Mouse (Mus musculus): Measurements from ENCODE around the gene BC067074. TPM values are rescaled to one million over a fixed set of nuclear protein-coding genes. Genes with fewer than 3 reads are reported as not detected.
"Not testable (repeated sequence)": the region's sequence is repeated elsewhere in the genome, so short reads cannot be mapped to it uniquely, and the experiment has no call there.

The BC067074 gene
- polyA plus RNA-seq (2012; fragmentation: generic; extraction: Trizol): 1.7 TPM

DNA sequence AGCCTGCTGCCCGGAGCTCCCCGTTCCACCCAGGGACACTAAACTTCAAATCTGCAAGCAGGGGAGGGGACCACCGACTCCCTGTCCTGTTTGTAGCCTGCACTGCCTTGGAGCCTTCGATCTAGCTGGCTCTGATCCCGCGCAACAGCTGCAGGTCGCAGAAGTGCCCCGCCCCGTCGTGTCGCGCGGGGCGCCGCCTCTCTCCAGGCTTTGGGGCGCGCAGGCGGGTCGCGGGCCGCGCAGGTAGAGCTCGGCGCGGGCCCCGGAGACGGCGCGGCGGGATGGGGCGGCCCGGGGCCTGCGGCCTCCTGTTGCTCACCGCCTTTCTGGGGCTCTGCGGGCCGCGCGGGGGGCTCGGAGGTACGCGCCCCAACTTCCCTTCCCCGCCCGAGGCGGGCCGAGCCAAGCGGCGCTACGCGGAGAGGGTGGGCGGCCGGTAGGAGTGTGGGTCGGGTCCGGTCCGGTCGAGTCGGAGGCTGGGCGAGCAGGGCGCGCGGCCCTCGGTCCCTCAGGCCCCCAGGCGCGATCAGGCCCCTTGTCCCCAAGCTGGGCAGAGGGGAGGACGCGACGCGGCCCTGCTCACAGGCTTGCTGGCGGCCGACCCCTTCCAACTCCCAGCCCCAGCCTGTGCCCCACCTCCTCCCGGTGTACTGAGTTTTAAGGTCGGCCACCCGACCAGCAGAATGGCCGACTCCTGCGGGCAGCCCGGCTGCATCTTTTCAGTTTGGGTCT is at the start of gene BC067074:
Gene BC067074, plus strand, starts transcription at position 185 of the 732 bp plus-strand sequence.
- peak within 1 kb of the TSS; percentile 60 for H3K4me2 ChIP-seq (ENCODE audit: low read depth)
- H3K27me3 ChIP-seq (ENCODE audit: control insufficient read depth, insufficient read depth, insufficient read length): no peaks in the 10 kb centered on the region
- no peak within 1 kb of the TSS for H3K4me3 ChIP-seq
- peak within 1 kb of the TSS; percentile 5 for H3ac ChIP-seq (ENCODE audit: control insufficient read depth, insufficient read length)
- H3K36me3 ChIP-seq (ENCODE audit: control insufficient read depth, insufficient read depth): no peaks in the 10 kb centered on the region
- no peaks in the 10 kb centered on the region for H3K79me2 ChIP-seq (ENCODE audit: control insufficient read depth, insufficient read depth)
- TF ChIP-seq MYOG (IDR thresholded peaks at IDR 0.05; ENCODE audit: control insufficient read depth in 1 of 3, insufficient read depth in 1 of 3, insufficient read length in 2 of 3, low read depth in 2 of 3) (peak in 2 of 3 experiments; percentile 85 to 92), TCF12 (IDR thresholded peaks at IDR 0.05; ENCODE audit: insufficient read depth, poor library complexity, severe bottlenecking) (no peak), REST (IDR thresholded peaks at IDR 0.05; ENCODE audit: insufficient read depth, insufficient read length) (no peak), MYOD1 (IDR thresholded peaks at IDR 0.05; ENCODE audit: control insufficient read depth in 1 of 3, insufficient read length in 2 of 3, low read depth in 2 of 3) (peak in 2 of 3 experiments; percentile 86 to 94), TCF3 (IDR thresholded peaks at IDR 0.05; ENCODE audit: insufficient read length, low read depth) (peak; percentile 16)

DNA sequence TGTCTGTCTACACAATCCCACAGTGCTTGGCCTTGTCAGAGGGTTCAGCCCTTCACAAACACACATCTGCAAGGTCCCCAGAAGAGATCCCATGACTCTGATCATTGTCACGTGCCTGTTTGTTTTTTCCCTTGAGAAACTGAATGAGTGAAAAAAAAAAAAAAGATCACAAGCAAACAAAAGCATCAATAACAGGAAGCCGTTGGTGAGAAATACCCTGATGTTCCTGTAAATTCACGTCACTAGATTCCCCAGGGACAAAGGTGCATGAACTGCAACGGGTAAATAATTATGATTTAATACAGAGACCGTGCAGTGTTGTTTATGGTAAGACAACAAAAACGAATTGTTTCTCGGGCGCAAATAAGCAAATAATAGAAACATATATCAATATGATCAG is 47.9 kb upstream of the BC067074 start:
- no peak overlapping the region for H3K4me3 ChIP-seq
- TF ChIP-seq REST (IDR thresholded peaks at IDR 0.05; ENCODE audit: insufficient read depth, insufficient read length) (no peak), SRF (IDR thresholded peaks at IDR 0.05; ENCODE audit: control insufficient read depth, insufficient read length, low read depth) (no peak), E2F4 (IDR thresholded peaks at IDR 0.05; ENCODE audit: insufficient read depth) (no peak), MYOD1 (IDR thresholded peaks at IDR 0.05; ENCODE audit: control insufficient read depth in 1 of 3, insufficient read length in 2 of 3, low read depth in 2 of 3) (no peak), MYOG (IDR thresholded peaks at IDR 0.05; ENCODE audit: control insufficient read depth in 1 of 3, insufficient read depth in 1 of 3, insufficient read length in 2 of 3, low read depth in 2 of 3) (no peak), TCF3 (IDR thresholded peaks at IDR 0.05; ENCODE audit: insufficient read length, low read depth) (no peak), POLR2A (IDR thresholded peaks at IDR 0.05; ENCODE audit: insufficient read length, low read depth) (no peak), CEBPB (IDR thresholded peaks at IDR 0.05; ENCODE audit: insufficient read depth, poor library complexity, severe bottlenecking) (no peak), POLR2AphosphoS2 (IDR thresholded peaks at IDR 0.05; ENCODE audit: insufficient read length, low read depth) (no peak), USF1 (IDR thresholded peaks at IDR 0.05; ENCODE audit: low read depth) (no peak)
- no peak overlapping the region for H3ac ChIP-seq (ENCODE audit: control insufficient read depth, insufficient read length)
- H3K27me3 ChIP-seq (ENCODE audit: control insufficient read depth, insufficient read depth, insufficient read length): no peaks in the 10 kb centered on the region
- H3K36me3 ChIP-seq (ENCODE audit: control insufficient read depth, insufficient read depth): no peaks in the 10 kb centered on the region
- no peak overlapping the region for H3K4me2 ChIP-seq (ENCODE audit: low read depth)
- no peaks in the 10 kb centered on the region for H3K79me2 ChIP-seq (ENCODE audit: control insufficient read depth, insufficient read depth)

DNA sequence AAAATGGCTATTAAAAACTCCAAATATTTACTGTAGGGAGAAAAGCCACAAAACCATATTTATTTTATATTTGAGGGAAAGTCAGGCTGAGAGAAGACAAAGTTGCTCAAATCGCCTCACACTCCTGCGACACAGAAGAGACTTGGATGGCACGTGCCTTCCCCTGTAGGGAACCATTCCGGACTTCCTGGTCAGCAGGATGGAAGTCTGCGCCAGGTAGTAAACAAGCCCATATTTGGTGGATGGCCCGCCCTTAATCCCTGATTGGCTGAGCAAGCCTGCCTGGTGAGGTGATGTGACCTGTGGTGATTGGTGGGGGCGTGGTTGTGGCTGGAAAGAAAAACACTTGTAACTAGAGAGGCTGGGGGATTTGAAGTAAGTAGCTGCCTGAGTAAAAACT is 40.4 kb upstream of the BC067074 start:
- H3K36me3 ChIP-seq (ENCODE audit: control insufficient read depth, insufficient read depth); H3K4me2 ChIP-seq (ENCODE audit: low read depth); H3ac ChIP-seq (ENCODE audit: control insufficient read depth, insufficient read length); H3K27me3 ChIP-seq (ENCODE audit: control insufficient read depth, insufficient read depth, insufficient read length); H3K79me2 ChIP-seq (ENCODE audit: control insufficient read depth, insufficient read depth); H3K4me3 ChIP-seq: not testable (repeated sequence)

DNA sequence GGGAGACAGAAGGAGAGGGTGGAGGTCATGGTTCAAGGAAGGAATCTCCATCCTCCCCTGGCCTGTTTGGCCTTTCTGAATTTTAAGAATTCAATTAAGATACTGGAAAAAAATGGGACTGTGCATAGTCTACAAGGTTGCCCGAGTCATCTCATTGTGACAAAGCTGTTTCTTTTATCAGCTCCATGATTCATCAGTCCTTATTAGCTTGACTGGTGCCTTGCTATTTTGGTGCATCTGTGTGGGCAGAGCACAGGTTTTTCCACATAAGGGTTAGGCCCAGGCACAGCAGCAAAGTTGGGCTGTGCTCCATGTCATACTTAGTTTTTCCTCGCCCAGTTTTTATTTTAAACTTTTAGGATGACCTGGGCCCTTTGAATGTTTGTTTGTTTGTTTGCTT is 36.2 kb upstream of the BC067074 start:
- H3K27me3 ChIP-seq (ENCODE audit: control insufficient read depth, insufficient read depth, insufficient read length): no peaks in the 10 kb centered on the region
- H3K36me3 ChIP-seq (ENCODE audit: control insufficient read depth, insufficient read depth): no peaks in the 10 kb centered on the region
- TF ChIP-seq REST (IDR thresholded peaks at IDR 0.05; ENCODE audit: insufficient read depth, insufficient read length): no peak
- TF ChIP-seq TCF3 (IDR thresholded peaks at IDR 0.05; ENCODE audit: insufficient read length, low read depth): no peak
- TF ChIP-seq SRF (IDR thresholded peaks at IDR 0.05; ENCODE audit: control insufficient read depth, insufficient read length, low read depth): no peak
- no peak for TF ChIP-seq MYOD1 (IDR thresholded peaks at IDR 0.05; ENCODE audit: control insufficient read depth in 1 of 3, insufficient read length in 2 of 3, low read depth in 2 of 3)
- no peak for TF ChIP-seq TCF12 (IDR thresholded peaks at IDR 0.05; ENCODE audit: insufficient read depth, poor library complexity, severe bottlenecking)
- no peak for TF ChIP-seq MAX (IDR thresholded peaks at IDR 0.05; ENCODE audit: low read depth)
- no peak for TF ChIP-seq POLR2AphosphoS2 (IDR thresholded peaks at IDR 0.05; ENCODE audit: insufficient read length, low read depth)
- no peak for TF ChIP-seq MYOG (IDR thresholded peaks at IDR 0.05; ENCODE audit: control insufficient read depth in 1 of 3, insufficient read depth in 1 of 3, insufficient read length in 2 of 3, low read depth in 2 of 3)
- TF ChIP-seq POLR2A (IDR thresholded peaks at IDR 0.05; ENCODE audit: insufficient read length, low read depth): no peak
- TF ChIP-seq CEBPB (IDR thresholded peaks at IDR 0.05; ENCODE audit: insufficient read depth, poor library complexity, severe bottlenecking): no peak
- no peak for TF ChIP-seq USF1 (IDR thresholded peaks at IDR 0.05; ENCODE audit: low read depth)
- TF ChIP-seq E2F4 (IDR thresholded peaks at IDR 0.05; ENCODE audit: insufficient read depth): no peak
- H3ac ChIP-seq (ENCODE audit: control insufficient read depth, insufficient read length): no peak overlapping the region
- H3K4me2 ChIP-seq (ENCODE audit: low read depth): no peak overlapping the region
- no peaks in the 10 kb centered on the region for H3K79me2 ChIP-seq (ENCODE audit: control insufficient read depth, insufficient read depth)
- H3K4me3 ChIP-seq: no peak overlapping the region

DNA sequence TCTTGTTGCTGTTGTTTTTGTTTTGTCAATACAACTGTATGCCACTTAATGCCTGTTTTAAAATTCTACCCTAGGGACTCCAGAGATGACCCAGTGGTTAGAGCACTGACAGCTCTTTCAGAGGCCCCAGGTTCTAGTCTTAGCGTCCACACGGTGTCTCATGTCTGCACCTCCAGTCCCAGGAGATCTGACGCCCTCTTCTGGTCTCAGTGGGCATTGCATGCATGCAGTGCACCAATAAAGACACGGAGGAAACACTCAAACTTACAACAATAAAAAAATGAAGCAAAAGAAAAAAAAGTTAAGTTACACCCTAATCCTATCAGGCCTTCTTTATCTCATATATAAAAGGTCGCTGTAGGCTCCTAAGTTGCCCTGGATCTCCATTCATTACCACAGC is 35.8 kb upstream of the BC067074 start:
- TF ChIP-seq E2F4 (IDR thresholded peaks at IDR 0.05; ENCODE audit: insufficient read depth) (no peak), REST (IDR thresholded peaks at IDR 0.05; ENCODE audit: insufficient read depth, insufficient read length) (no peak), TCF3 (IDR thresholded peaks at IDR 0.05; ENCODE audit: insufficient read length, low read depth) (no peak), SRF (IDR thresholded peaks at IDR 0.05; ENCODE audit: control insufficient read depth, insufficient read length, low read depth) (no peak), TCF12 (IDR thresholded peaks at IDR 0.05; ENCODE audit: insufficient read depth, poor library complexity, severe bottlenecking) (no peak), MYOD1 (IDR thresholded peaks at IDR 0.05; ENCODE audit: control insufficient read depth in 1 of 3, insufficient read length in 2 of 3, low read depth in 2 of 3) (no peak), POLR2AphosphoS2 (IDR thresholded peaks at IDR 0.05; ENCODE audit: insufficient read length, low read depth) (no peak), MYOG (IDR thresholded peaks at IDR 0.05; ENCODE audit: control insufficient read depth in 1 of 3, insufficient read depth in 1 of 3, insufficient read length in 2 of 3, low read depth in 2 of 3) (no peak), USF1 (IDR thresholded peaks at IDR 0.05; ENCODE audit: low read depth) (no peak), MAX (IDR thresholded peaks at IDR 0.05; ENCODE audit: low read depth) (no peak), POLR2A (IDR thresholded peaks at IDR 0.05; ENCODE audit: insufficient read length, low read depth) (no peak), CEBPB (IDR thresholded peaks at IDR 0.05; ENCODE audit: insufficient read depth, poor library complexity, severe bottlenecking) (no peak)

More for the DNA sequence above, 35.8 kb upstream of the BC067074 start:
- H3K4me3 ChIP-seq: no peak overlapping the region
- H3ac ChIP-seq (ENCODE audit: control insufficient read depth, insufficient read length): no peak overlapping the region
- H3K36me3 ChIP-seq (ENCODE audit: control insufficient read depth, insufficient read depth): no peaks in the 10 kb centered on the region
- H3K27me3 ChIP-seq (ENCODE audit: control insufficient read depth, insufficient read depth, insufficient read length): no peaks in the 10 kb centered on the region
- H3K4me2 ChIP-seq (ENCODE audit: low read depth): no peak overlapping the region
- no peaks in the 10 kb centered on the region for H3K79me2 ChIP-seq (ENCODE audit: control insufficient read depth, insufficient read depth)

Data from myocyte (in vitro differentiated cells).